Mouse (Mus musculus): Measurements from ENCODE around the gene Gm36028.

DNA sequence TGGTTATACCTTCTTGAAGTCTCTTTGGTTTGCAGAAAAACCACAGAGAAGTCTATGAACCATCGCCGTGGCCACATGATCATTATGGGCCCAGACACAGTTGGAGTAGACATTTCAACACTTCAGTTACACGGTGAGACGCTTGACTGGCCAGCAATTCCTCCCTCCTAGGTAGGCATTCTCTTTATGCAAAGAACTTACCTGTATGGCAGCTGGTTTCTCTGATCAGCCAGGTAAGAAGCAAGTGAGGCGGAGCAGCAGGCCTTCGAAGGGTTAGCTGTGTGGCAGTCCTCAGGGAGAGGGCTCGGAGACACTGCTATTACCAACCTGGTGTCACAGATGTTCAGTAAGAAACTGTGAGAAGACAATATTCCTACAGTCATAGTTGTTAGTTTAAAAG, 733 bp downstream of the Gm36028 start:
- TF ChIP-seq MAX (IDR thresholded peaks at IDR 0.05; ENCODE audit: low read depth) (no peak), E2F4 (IDR thresholded peaks at IDR 0.05; ENCODE audit: insufficient read depth) (no peak), MYOG (IDR thresholded peaks at IDR 0.05; ENCODE audit: control insufficient read depth in 1 of 3, insufficient read depth in 1 of 3, insufficient read length in 2 of 3, low read depth in 2 of 3) (no peak), USF1 (IDR thresholded peaks at IDR 0.05; ENCODE audit: low read depth) (no peak), TCF12 (IDR thresholded peaks at IDR 0.05; ENCODE audit: insufficient read depth, poor library complexity, severe bottlenecking) (no peak), POLR2A (IDR thresholded peaks at IDR 0.05; ENCODE audit: insufficient read length, low read depth) (no peak)
